Mouse (Mus musculus): Measurements from ENCODE around the gene B4galt7.
"Not testable (repeated sequence)": the region's sequence is repeated elsewhere in the genome, so short reads cannot be mapped to it uniquely, and the experiment has no call there.

Gene B4galt7

DNA sequence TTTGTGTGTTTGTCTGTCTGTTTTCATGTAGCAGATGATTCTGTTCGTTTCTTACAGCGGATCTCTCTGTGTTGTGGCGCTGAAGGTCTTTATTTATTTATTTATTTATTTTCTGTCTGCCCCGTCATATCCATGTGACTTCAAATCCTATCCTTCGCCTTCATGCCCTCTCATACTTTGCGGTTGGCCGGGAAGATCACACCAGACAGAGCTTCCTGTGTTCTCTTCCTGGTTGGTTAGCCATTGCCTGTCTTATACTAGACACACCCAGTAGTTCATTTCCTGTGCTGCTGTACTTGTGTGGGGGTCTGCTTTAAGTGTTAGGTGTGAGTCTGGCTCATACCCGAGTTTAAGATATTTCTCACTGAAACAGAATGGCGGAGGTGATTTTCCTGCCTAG lies 961 bp downstream of the B4galt7 start:
- DNase-seq, result peak in 1 of 2 experiments; percentile 11

DNA sequence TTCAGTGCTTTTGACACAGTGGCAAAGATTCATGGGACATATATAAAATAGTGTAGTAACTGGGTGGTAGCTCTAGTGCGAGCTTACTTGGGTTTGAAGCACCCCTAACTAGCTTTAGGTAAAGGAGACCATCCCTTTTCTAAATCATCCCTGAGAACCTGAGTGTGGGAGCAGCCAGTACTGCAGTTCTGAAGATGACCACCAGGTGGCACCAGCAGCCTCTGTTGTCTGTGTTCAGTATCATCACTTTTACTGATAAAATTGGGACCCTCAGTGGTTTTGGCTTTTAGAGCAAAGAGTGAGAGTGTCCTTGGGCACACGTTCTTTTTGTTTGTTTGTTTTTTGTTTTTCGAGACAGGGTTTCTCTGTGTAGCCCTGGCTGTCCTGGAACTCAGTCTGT lies 1.9 kb downstream of the B4galt7 start:
- DNase-seq, result peak; percentile 93 to 96

- no peak for DNase-seq
Measured at GRCm38 (mm10) chr13:55604606-55605005, 4.9 kb downstream of the B4galt7 start.

- no peak for DNase-seq
Measured at GRCm38 (mm10) chr13:55606899-55607623, 7.4 kb downstream of the B4galt7 start.

DNA sequence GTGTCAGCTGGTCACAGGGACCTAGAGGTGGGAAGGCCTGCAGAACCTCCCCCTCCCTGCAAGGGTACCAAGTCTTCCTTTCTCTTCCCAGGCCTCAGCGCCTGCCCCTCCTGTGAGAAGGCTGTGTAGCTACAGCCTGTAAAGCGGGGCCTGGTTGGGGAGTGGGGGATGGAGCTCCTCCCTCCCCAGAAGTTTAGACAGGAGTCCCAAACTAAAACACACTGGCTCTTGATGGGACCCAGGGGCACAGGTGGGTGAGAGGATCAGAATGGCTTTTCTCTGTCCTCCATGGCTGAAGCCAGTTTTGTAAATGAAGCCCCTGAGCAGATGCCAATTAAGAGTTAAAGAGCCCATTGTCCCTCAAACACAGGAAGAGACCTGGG lies 7.9 kb downstream of the B4galt7 start:
- DNase-seq, result no peak

- DNase-seq, result no peak
Measured at GRCm38 (mm10) chr13:55611996-55612395, 12.3 kb downstream of the B4galt7 start.

DNA sequence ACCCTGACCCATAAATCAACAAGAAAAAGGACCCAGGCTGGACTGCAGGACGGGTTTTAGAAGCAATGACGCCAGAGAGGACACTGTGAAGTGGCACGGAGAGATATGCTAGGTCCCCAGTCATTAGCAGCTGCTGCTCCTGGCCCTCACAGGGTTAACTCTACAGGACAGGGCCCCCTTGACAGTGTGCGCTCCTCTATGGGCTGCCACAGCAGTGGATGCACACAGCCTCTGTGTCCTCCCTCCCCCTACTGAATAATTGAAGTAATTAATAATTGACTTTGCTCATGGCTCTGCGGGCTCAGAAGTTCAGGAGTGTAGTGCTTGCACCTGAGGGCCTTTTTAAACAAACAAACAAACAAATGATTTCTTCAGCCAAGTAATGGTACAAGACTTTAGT lies 13.8 kb downstream of the B4galt7 start:
- DNase-seq, result no peak

DNA sequence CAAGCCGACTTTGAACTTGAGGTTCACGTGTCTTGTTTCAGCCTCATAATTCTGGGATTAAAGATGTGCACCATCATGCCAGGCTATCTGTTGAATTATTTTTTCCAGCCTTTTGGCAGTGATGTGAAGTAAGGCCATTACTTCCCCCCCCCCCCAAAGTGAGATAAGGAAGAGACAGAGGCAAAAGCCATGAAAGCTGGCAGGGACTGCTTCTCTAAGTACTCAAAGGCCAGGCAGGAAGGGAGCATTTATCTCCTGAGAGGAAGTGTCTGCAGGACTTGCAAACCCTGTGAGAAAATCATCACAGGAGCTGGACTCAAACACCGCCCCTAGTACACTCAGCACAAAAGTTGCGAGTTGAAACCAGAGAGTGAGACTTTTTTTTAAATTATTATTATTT lies 19.6 kb downstream of the B4galt7 start:
- no peak for DNase-seq

DNA sequence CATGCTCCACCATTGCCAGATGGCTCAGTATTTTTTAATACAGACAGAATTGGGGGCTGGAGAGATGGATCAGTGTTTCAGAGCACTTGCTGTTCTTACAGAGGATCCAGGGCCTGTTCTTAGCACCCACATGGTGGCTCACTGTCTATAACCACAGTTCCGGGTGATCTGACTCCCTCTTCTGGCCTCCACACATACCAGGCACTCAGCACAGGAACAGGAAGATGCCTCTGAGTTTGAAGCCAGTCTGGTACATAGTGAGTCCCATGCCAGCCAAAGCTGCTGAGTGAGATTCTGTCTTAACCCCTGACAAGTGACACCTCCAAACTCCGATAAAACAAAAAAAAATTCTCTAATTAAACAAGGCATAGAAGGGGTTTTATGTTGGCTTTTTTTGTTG lies 20.6 kb downstream of the B4galt7 start:
- DNase-seq, result no peak

DNA sequence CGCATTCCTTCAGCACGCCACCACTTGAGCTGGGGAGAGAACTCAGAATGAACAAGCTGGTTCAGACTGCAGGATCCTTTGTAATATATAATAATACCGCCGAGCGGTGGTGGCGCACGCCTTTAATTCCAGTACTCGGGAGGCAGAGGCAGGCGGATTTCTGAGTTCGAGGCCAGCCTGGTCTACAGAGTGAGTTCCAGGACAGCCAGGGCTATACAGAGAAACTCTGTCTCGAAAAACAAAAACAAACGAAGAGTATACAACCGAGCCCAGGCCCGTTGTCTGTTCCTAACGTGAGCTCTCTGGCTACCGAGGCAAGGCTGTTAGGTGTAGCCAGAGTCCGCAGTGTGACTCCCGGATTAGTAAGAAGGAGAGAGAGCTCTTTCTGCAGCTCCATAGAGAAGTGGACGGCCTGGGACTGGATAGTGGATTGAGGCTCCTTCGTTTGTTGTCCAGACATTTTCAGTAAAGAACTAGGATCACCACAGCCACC lies 22.5 kb downstream of the B4galt7 start:
- not testable (repeated sequence) for DNase-seq

GRCm38 (mm10) chr13:55622649-55623541 lies 23.2 kb downstream of the B4galt7 start, which contains the start of gene Caml:
Caml (plus strand) TSS chr13:55623005.
- peak; percentile 86 to 90 for DNase-seq

DNA sequence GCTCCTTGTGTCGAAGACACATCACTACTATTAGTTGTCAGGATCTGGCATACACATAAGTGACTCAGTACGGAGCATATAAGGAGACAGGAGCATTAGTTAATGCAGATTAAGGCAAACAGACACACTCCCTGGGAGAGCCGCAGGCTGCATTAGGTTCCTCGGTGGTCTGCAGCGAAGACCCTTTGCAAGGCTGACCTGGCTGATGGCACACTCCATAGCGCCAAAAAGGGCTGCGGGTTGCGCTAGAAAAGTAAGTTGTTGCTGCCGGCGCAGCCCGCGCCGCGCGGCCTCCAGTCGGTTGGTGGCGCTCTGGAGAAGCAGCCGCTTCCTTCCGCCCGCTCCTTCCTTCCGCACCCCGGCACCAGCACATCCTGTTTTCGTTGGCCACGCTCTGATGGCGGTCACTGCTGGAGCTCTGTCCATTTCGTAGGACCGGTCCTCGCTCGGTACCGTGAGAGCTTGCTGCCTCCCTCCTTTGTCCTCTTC lies 35.0 kb downstream of the B4galt7 start, which contains the start of gene Ddx46:
Gene Ddx46 (plus strand): TSS at position 389 of the 489 bp plus-strand sequence.
- peak; percentile 95 for DNase-seq

DNA sequence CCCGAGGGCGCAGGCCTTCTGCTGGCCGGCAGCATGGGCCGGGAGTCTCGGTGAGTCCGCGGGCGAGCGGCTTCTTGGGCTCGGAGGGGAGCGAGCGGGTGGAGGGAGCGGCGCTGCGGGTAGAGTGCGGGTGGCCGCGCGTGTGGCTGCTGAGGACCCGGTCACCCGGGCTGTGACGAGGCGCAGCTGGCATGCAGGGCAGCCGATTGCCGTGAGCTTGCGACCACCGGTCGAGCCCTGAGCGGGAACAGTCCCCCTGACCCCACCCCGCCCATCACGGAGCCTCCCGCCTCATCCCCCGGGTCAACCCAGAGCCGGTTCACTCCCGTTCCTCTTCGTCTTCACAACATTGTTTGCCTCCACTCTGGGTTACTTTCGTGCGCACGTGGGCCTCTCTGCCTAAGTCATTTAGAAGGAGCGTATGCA lies 35.5 kb downstream of the B4galt7 start:
- DNase-seq, result peak in 1 of 2 experiments; percentile 43

DNA sequence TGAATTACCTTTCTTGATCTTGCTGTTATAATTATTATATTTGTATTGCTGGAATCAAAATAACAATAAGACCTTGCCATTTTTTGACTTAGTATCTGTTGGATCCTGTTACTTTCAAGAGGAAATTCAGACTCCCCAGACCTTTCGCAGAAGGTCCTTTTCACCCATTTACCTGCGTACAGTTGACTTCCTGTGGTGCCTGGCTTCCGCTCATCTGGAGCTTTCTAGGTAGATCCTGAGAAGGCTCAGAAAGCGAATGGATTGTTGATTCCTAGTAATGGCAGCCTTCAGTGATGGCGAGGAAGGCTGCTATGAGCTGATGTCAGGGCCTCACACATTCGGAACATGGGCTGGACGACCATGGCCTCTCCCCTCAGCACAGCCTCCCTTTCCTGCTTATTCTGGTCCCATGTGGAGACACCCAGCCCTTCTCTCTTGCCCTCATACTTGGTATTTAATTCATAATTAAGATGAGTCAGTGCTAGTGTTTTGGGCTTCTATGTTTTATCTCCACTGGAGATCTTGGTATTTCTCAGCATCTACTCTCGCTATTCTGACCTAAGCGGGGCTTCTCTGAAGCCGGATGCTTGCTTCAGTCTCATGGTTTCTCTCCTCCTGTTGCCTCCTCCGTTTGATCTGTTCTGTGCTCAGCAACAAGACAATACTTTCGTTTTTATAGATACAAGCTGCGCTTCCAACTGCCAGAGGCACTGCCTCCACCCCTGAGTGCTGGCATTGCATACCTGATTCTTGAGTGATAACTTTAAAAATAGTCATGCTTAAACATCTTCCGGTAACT lies 36.7 kb downstream of the B4galt7 start:
- no peak for DNase-seq

- DNase-seq, result peak; percentile 84 to 87
Measured at GRCm38 (mm10) chr13:55640480-55640879, 40.8 kb downstream of the B4galt7 start.

GRCm38 (mm10) chr13:55644525-55644924 lies 44.8 kb downstream of the B4galt7 start:
- peak in 1 of 2 experiments; percentile 12 for DNase-seq

GRCm38 (mm10) chr13:55650098-55650497 lies 50.4 kb downstream of the B4galt7 start:
- no peak for DNase-seq

GRCm38 (mm10) chr13:55650980-55651379 lies 51.3 kb downstream of the B4galt7 start:
- DNase-seq, result no peak

Measured in cerebellum, postnatal 14 days (tissue).